Mouse (Mus musculus): ENCODE results near the gene Emg1. TPM values are rescaled to one million over a fixed set of nuclear protein-coding genes. Genes with fewer than 3 reads are reported as not detected.

Gene Emg1
- polyA plus RNA-seq, 1 experiment from 2014 or later: 194 TPM

GRCm38 (mm10) chr6:124738511-124739023 lies 26.6 kb upstream of the Emg1 start, which contains the start of gene Ptpn6:
Ptpn6 (minus strand) TSS chr6:124738714.
- H3K4me1 ChIP-seq: peaks cover 30% of the 10 kb centered on the region
- H3K9ac ChIP-seq: peak within 1 kb of the TSS; percentile 38; the same call in 1 of the 2 replicates
- no peak for ATAC-seq (ENCODE audit: low FRiP score)
- H3K4me3 ChIP-seq (replicated peaks): peak within 1 kb of the TSS; percentile 64; the same call in 1 of the 2 replicates
- 30% methylated on average over 15 of the region's 15 CpGs for WGBS
- H3K4me2 ChIP-seq: peak within 1 kb of the TSS; percentile 75
- H3K27me3 ChIP-seq: no peaks in the 10 kb centered on the region
- no peaks in the 10 kb centered on the region for H3K9me3 ChIP-seq
- H3K27ac ChIP-seq: peak within 1 kb of the TSS; percentile 100; the same call in 1 of the 2 replicates
- peaks cover 20% of the 10 kb centered on the region for H3K36me3 ChIP-seq (replicated peaks)

DNA sequence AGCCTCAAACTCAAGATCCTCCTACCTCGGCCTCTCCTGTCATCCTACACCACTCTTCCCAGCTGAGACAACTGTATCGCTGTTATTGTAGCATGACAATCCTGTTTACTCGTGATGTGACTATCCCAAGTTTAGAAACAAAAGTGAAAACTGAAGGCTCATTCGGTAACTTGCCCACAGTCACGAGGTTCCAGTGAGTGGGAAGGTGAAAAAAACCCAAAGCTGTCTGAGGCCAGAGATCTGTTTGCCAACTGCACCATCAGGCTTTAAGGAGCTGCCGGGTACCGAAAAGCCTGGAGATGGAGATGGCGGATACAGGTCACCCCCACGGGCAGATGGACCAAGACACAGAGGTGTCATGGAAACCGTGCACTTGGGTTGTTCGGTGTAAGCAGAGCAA lies 25.1 kb upstream of the Emg1 start:
- Histone ChIP-seq H3K9ac (no peak overlapping the region), H3K4me3 (replicated peaks) (no peak overlapping the region), H3K4me1 (peaks cover 29% of the 10 kb centered on the region), H3K27ac (no peak overlapping the region), H3K27me3 (no peaks in the 10 kb centered on the region), H3K36me3 (replicated peaks) (peaks cover 7% of the 10 kb centered on the region; the same call in 1 of the 2 replicates), H3K9me3 (no peaks in the 10 kb centered on the region), H3K4me2 (no peak overlapping the region)
- 92% methylated on average over 11 of the region's 11 CpGs for whole genome bisulfite sequencing
- no peak for ATAC-seq (ENCODE audit: low FRiP score)

GRCm38 (mm10) chr6:124734417-124734816 lies 22.4 kb upstream of the Emg1 start:
- Histone ChIP-seq H3K27me3 (no peaks in the 10 kb centered on the region), H3K4me1 (peaks cover 13% of the 10 kb centered on the region), H3K36me3 (replicated peaks) (peaks cover 7% of the 10 kb centered on the region; the same call in 1 of the 2 replicates), H3K27ac (no peak overlapping the region), H3K9ac (no peak overlapping the region), H3K4me2 (no peak overlapping the region), H3K4me3 (replicated peaks) (no peak overlapping the region), H3K9me3 (no peaks in the 10 kb centered on the region)
- ATAC-seq (ENCODE audit: low FRiP score): no peak
- WGBS: 94% methylated on average over 3 of the region's 3 CpGs

DNA sequence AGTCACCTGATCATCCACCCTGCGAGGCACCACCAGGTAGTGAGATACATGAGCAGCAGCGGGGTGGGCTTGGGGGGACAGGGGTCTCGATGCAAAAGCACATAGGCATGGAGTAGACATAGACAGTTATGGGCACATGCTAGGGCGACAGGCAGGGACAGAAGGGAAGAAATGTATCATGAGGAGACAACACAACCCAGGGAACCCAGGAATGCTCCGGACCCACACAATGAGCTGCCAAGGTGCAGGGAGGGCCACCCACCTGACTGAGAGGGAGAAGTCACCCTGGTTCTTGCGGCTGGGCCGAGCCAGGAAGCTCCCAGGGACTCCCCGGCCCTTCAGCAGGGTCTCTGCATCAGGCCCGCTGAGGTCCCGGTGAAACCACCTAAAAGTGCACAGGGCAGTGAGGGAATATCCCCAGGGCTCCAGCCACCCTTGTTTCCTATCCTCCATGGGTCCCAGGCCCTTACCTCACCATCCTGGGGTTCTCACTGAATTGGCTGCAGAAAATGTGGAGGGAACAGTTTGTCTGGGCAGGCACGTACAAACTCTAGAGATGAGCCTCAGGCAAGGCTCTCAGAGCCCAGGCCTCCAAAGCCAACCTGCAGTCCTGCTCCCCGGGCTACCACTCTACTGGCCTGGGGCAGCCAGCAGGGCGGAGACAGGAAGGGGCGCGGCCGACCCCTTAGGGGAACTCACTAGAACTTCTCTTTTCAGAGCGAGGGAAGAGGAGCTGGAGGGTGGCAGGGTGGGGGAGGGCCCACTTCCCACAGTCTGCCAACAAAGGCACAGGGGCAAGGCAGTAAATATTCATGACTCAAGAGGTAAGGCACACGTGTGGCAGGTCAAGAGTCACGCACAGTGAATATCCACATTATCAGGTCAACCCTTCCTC lies 20.7 kb upstream of the Emg1 start:
- Histone ChIP-seq H3K27me3 (no peaks in the 10 kb centered on the region), H3K9ac (no peak overlapping the region), H3K4me2 (no peak overlapping the region), H3K27ac (no peak overlapping the region), H3K4me1 (no peaks in the 10 kb centered on the region), H3K36me3 (replicated peaks) (no peaks in the 10 kb centered on the region), H3K4me3 (replicated peaks) (no peak overlapping the region), H3K9me3 (no peaks in the 10 kb centered on the region)
- WGBS: 48% methylated on average over 19 of the region's 19 CpGs
- ATAC-seq (ENCODE audit: low FRiP score): no peak

- Histone ChIP-seq H3K9ac (no peak overlapping the region), H3K4me3 (replicated peaks) (no peak overlapping the region), H3K4me1 (no peaks in the 10 kb centered on the region), H3K36me3 (replicated peaks) (no peaks in the 10 kb centered on the region), H3K27me3 (no peaks in the 10 kb centered on the region), H3K27ac (no peak overlapping the region), H3K4me2 (no peak overlapping the region), H3K9me3 (no peaks in the 10 kb centered on the region)
- WGBS: 89% methylated on average over 7 of the region's 7 CpGs
- no peak for ATAC-seq (ENCODE audit: low FRiP score)
These were observed 19.1 kb upstream of the Emg1 start for GRCm38 (mm10) chr6:124731038-124731437.

DNA sequence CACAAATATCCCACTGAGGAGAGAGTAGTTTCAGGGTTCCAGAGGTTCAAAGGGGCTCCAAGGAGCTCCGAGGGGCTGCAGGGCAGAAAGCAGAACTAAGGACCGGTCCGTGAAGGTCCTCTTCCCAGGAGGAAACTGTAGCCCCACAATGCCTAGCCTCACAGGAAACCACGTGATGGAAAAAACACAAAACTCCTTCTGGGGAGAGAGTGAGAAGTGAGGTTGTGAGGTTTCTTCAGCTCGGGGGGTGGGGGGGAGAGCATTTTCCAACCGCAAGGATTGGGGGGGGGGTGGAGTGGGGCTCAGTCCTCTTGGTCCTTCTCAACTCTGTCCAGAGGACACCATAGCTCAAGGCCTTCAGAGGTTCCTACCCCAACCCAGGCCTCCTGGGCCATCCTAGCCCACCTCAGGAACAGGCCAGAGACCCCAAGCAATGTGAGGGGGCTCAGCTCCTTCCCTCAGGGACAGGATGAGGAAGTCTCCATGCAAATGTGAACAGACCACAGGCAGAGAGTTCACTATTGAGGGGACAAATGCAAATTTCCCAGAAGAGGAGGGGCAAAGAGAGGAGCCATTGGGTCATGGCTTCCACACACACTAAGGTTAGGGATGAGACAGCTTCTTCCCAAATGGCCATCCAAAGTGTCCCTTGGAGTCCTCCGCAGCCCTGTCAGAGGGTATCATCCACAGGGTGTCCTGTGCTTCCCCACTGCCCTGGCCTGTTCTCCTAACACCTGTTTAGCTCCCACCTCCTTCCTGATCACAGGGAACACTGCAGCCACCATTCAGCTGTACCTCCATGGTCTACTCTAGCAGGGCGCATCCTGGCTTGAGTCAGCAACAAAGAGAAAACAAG lies 18.1 kb upstream of the Emg1 start:
- 86% methylated on average over 8 of the region's 8 CpGs for WGBS
- Histone ChIP-seq H3K4me3 (replicated peaks) (no peak overlapping the region), H3K9ac (no peak overlapping the region), H3K4me1 (no peaks in the 10 kb centered on the region), H3K36me3 (replicated peaks) (no peaks in the 10 kb centered on the region), H3K27me3 (no peaks in the 10 kb centered on the region), H3K9me3 (no peaks in the 10 kb centered on the region), H3K4me2 (no peak overlapping the region), H3K27ac (no peak overlapping the region)
- no peak for ATAC-seq (ENCODE audit: low FRiP score)

DNA sequence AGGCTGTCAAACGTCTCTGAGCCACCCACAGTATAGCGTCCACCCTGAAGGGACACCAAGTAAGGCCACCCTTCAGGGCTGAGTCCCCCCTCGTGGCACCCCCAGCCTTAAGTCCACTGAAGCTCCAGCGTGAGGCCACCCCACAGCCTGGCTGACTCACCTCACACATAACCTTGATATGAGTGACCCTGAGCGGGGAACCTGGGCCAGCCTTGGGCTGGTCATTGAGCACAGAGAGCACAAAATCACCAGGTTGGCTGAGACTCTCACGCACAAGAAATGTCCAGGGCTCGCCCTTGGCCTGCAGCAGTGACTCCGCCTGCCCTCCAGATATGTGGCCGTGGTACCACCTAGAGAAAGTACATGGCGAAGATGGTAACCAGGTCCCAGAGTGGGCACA lies 16.6 kb upstream of the Emg1 start:
- H3K9ac ChIP-seq: no peak overlapping the region
- H3K4me3 ChIP-seq (replicated peaks): no peak overlapping the region
- no peak overlapping the region for H3K4me2 ChIP-seq
- no peaks in the 10 kb centered on the region for H3K4me1 ChIP-seq
- H3K27me3 ChIP-seq: no peaks in the 10 kb centered on the region
- WGBS: 86% methylated on average over 10 of the region's 10 CpGs
- no peaks in the 10 kb centered on the region for H3K9me3 ChIP-seq
- H3K27ac ChIP-seq: no peak overlapping the region
- H3K36me3 ChIP-seq (replicated peaks): no peaks in the 10 kb centered on the region
- no peak for ATAC-seq (ENCODE audit: low FRiP score)

DNA sequence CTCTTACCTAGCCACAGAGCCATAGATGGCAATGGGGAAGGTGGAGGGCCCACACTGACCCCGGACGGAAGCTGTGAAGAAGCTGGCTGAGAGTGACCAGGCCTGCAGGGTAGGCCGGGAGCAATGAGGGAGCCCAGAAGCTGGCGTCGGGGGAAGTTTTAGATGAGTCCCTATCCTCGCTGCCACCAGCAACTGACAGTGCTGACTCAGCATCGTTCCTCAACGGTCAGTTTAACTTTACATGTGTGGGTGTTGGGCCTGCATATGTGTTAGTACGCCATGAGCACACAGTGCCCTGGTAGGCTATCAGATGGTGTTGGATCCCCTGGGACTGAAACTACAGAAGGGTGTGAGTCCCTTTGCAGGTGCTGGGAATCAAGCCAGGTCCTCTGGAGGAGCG lies 12.5 kb upstream of the Emg1 start:
- Histone ChIP-seq H3K27ac (no peak overlapping the region), H3K27me3 (no peaks in the 10 kb centered on the region), H3K4me2 (no peak overlapping the region), H3K9me3 (no peaks in the 10 kb centered on the region), H3K4me1 (no peaks in the 10 kb centered on the region), H3K36me3 (replicated peaks) (no peaks in the 10 kb centered on the region), H3K4me3 (replicated peaks) (no peak overlapping the region), H3K9ac (no peak overlapping the region)
- no peak for ATAC-seq (ENCODE audit: low FRiP score)
- WGBS: 88% methylated on average over 10 of the region's 10 CpGs

DNA sequence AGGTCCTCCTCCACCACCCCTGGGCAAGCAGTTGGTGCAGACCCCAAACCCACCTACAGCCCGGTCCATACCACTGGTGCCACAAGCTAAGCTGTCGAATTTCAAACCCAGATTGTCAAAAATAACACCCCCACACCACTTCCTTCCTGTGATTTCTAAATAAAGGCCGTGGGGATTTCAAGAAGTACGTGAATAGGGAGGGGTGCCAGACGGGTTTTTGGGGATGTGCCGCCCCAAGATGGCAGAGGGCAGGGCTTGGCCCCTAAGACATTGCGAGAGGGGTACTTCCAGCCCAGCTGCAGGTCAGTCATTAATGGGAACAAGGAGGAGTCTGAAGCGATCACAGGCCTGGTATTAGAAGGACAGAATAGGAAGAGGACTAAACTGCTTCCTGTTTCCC lies 11.6 kb upstream of the Emg1 start:
- WGBS: 87% methylated on average over 8 of the region's 8 CpGs
- no peaks in the 10 kb centered on the region for H3K27me3 ChIP-seq
- no peak overlapping the region for H3K4me2 ChIP-seq
- no peak overlapping the region for H3K27ac ChIP-seq
- no peaks in the 10 kb centered on the region for H3K36me3 ChIP-seq (replicated peaks)
- ATAC-seq (ENCODE audit: low FRiP score): no peak
- H3K9me3 ChIP-seq: no peaks in the 10 kb centered on the region
- no peak overlapping the region for H3K4me3 ChIP-seq (replicated peaks)
- H3K9ac ChIP-seq: no peak overlapping the region
- no peaks in the 10 kb centered on the region for H3K4me1 ChIP-seq

DNA sequence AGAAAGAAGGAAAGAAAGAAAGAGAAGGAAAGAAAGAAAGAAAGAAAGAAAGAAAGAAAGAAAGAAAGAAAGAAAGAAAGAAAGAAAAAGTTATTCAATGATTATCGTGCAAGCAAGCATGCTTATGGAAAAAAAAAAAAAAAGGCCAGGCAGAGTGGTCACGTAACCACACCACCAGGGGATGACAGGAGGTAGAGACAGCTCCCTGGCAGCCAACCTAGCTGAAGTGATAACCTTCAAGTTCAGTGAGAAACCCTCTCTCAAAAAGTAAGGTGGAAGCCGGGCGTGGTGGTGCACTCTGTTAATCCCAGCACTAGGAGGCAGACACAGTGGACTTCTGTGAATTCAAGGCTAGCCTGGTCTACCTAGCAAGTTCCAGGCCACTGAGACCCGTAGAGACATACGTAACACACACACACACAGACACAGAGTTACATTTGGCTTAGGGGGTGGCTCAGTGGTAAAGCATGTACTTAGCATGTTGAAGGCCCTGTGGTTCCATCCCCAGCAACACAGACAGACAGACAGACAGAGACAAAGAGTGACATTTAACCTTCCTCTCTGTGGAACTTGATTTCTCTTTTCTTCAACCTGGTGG lies 11.0 kb upstream of the Emg1 start:
- Histone ChIP-seq H3K9ac (no peak overlapping the region), H3K27me3 (no peaks in the 10 kb centered on the region), H3K9me3 (no peaks in the 10 kb centered on the region), H3K4me1 (no peaks in the 10 kb centered on the region), H3K27ac (no peak overlapping the region), H3K4me2 (no peak overlapping the region), H3K36me3 (replicated peaks) (no peaks in the 10 kb centered on the region), H3K4me3 (replicated peaks) (no peak overlapping the region)
- ATAC-seq (ENCODE audit: low FRiP score): no peak
- 83% methylated on average over 6 of the region's 6 CpGs for WGBS

GRCm38 (mm10) chr6:124720904-124721303 lies 8.9 kb upstream of the Emg1 start:
- no peak for ATAC-seq (ENCODE audit: low FRiP score)
- 65% methylated on average over 11 of the region's 11 CpGs for WGBS
- H3K27ac ChIP-seq: no peak overlapping the region

More at GRCm38 (mm10) chr6:124720904-124721303, 8.9 kb upstream of the Emg1 start:
- H3K36me3 ChIP-seq (replicated peaks): peaks cover 20% of the 10 kb centered on the region
- H3K9me3 ChIP-seq: no peaks in the 10 kb centered on the region
- no peak overlapping the region for H3K4me3 ChIP-seq (replicated peaks)
- H3K4me2 ChIP-seq: no peak overlapping the region
- H3K27me3 ChIP-seq: no peaks in the 10 kb centered on the region
- no peaks in the 10 kb centered on the region for H3K4me1 ChIP-seq
- H3K9ac ChIP-seq: no peak overlapping the region; the same call in 1 of the 2 replicates

All from forebrain, embryonic 12.5 days (tissue).